Mouse (Mus musculus) G1E (cell line): ENCODE measurements around the gene Fgfr2.

Experiments used
- CTCF ChIP-seq: IDR thresholded peaks from 2 replicates; pipeline ENCODE4 v1.5.1; 2012; ENCODE audit warnings: low read depth, low read length, inconsistent platforms, mixed read lengths
- GATA1 ChIP-seq: IDR thresholded peaks from 2 replicates; pipeline ENCODE4 v1.6.1; 2012; ENCODE audit warnings: borderline replicate concordance, low read length, inconsistent platforms, mixed read lengths
- TAL1 ChIP-seq: conservative IDR thresholded peaks from 2 replicates; pipeline ENCODE4 v1.6.1; 2012; ENCODE audit warnings: low read depth, low read length, inconsistent platforms, mixed read lengths

DNA sequence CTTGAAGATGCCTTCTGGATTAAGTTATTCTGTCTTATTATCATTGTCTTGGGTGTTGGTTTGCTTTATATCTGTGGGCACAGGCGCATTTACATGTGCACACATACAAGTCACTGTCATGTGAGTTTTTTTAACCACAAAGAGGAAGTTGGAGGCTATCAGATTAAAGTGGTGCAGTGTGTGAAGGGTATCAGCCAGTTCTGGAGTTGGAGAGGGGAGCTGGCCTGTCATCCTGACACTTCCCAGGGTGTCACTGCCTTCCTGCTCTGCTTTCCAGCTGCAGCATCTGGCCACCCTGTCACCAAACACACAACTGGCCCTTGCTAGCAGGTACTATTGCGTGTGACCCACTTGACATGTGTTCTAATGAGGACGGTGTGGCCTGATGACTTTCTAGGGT, 436.6 kb downstream of the Fgfr2 start:
- peak; percentile 57 for TF ChIP-seq TAL1
- no peak for TF ChIP-seq CTCF
- no peak for TF ChIP-seq GATA1
